Mouse (Mus musculus) cerebellum, adult 2 months (tissue): ENCODE measurements around the gene Ntan1.

Experiments
- CTCF ChIP-seq: fragments of 200-500 bp; IDR thresholded peaks from 2 replicates; pipeline ENCODE4 v1.5.1; 2011; ENCODE audit warnings: low read depth, mild to moderate bottlenecking, control low read depth, low read length, moderate library complexity, borderline replicate concordance; ENCODE audit not compliant: insufficient read depth
- POLR2A ChIP-seq: fragments of 200-500 bp; IDR thresholded peaks from 2 replicates; pipeline ENCODE4 v1.6.1; 2011; ENCODE audit warnings: low read length, control low read depth, borderline replicate concordance; ENCODE audit not compliant: insufficient read depth

DNA sequence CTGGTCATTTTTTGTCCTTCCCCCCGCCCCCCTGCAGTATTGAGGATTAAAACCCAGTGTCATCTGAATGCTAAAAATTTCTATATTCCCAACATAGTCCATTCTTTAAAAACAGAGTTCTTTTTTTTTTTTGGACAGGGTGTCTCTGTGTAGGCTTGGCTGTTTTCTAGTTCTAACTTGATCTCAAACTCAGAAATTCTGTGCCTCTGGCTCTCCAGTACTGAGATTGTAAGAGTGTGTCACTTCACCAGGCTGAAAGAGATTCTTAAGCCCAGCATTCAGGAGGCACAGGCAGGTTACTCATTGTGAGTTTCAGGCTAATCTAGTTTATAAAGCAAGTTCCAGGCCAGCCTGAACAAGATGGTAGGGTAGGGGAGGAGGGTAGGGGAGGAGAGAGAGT, 28.0 kb downstream of the Ntan1 start:
- TF ChIP-seq CTCF (no peak), POLR2A (no peak)
